Mouse (Mus musculus): Measurements from ENCODE around the gene Lsm14a.

- no peak for TF ChIP-seq CTCF (IDR thresholded peaks at IDR 0.05; ENCODE audit: extremely low read depth, insufficient read length, insufficient replicate concordance, low read depth, low read length)
- no peak for TF ChIP-seq POLR2A (IDR thresholded peaks at IDR 0.05; ENCODE audit: low read depth, low read length)
Measured at GRCm38 (mm10) chr7:34339164-34339489, 54.0 kb downstream of the Lsm14a start.
